Mouse (Mus musculus): Measurements from ENCODE around the gene Bmp7. TPM values are rescaled to one million over a fixed set of nuclear protein-coding genes. Genes with fewer than 3 reads are reported as not detected.

Bmp7 gene
- polyA plus RNA-seq, 1 experiment from 2014 or later = 9.1 TPM

- Histone ChIP-seq H3K9ac (ENCODE audit: low read depth, low read length) (no peak overlapping the region), H3K4me1 (replicated peaks; ENCODE audit: control insufficient read depth, insufficient read depth, low read length) (no peaks in the 10 kb centered on the region), H3K27me3 (replicated peaks; ENCODE audit: control insufficient read depth, insufficient read depth, low read length) (no peaks in the 10 kb centered on the region; the same call in 1 of the 2 replicates), H3K4me3 (ENCODE audit: low read depth, low read length) (no peak overlapping the region), H3K9me3 (ENCODE audit: control insufficient read depth, low read length) (no peaks in the 10 kb centered on the region), H3K36me3 (ENCODE audit: control insufficient read depth, insufficient read depth, low read length) (no peaks in the 10 kb centered on the region), H3K27ac (ENCODE audit: low read depth, low read length) (no peak overlapping the region), H3K4me2 (no peak overlapping the region)
- peak; percentile 77 for DNase-seq (ENCODE audit: low spot score)
- peak; percentile 66 for ATAC-seq (replicated peaks; ENCODE audit: low FRiP score)
- 11% methylated on average over 5 of the region's 5 CpGs for WGBS
Observed at GRCm38 (mm10) chr2:172831762-172832161, 108.4 kb downstream of the Bmp7 start.

DNA sequence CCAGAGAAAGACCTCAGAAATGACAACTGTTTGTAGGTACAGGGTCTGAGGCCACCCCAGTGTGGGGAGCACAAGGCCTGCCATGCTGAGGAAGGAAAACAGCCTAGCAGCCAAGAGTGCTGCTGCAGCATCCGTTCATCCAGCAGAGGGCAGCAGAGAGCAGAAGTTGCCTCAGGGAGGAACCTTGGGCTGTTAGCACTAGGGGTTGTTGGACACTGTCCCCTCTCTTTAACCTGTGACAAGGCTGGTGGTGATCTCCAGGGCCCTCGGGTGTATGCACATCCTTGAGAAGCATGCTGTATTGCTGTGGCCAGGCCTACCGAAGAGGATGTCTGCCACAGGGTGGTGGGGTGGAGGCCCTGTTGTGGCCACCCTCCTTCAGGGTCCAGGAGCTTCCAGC is 109.0 kb downstream of the Bmp7 start:
- H3K9ac ChIP-seq (ENCODE audit: low read depth, low read length) = no peak overlapping the region
- no peaks in the 10 kb centered on the region for H3K36me3 ChIP-seq (ENCODE audit: control insufficient read depth, insufficient read depth, low read length)
- DNase-seq (ENCODE audit: low spot score) (peak; percentile 77), ATAC-seq (replicated peaks; ENCODE audit: low FRiP score) (no peak; the same call in 1 of the 2 replicates)
- WGBS = 21% methylated on average over 3 of the region's 3 CpGs
- H3K27me3 ChIP-seq (replicated peaks; ENCODE audit: control insufficient read depth, insufficient read depth, low read length) = peaks cover 6% of the 10 kb centered on the region; the same call in 1 of the 2 replicates
- no peak overlapping the region for H3K27ac ChIP-seq (ENCODE audit: low read depth, low read length)
- no peaks in the 10 kb centered on the region for H3K9me3 ChIP-seq (ENCODE audit: control insufficient read depth, low read length)
- no peak overlapping the region for H3K4me2 ChIP-seq
- H3K4me3 ChIP-seq (ENCODE audit: low read depth, low read length) = no peak overlapping the region
- no peaks in the 10 kb centered on the region for H3K4me1 ChIP-seq (replicated peaks; ENCODE audit: control insufficient read depth, insufficient read depth, low read length)

DNA sequence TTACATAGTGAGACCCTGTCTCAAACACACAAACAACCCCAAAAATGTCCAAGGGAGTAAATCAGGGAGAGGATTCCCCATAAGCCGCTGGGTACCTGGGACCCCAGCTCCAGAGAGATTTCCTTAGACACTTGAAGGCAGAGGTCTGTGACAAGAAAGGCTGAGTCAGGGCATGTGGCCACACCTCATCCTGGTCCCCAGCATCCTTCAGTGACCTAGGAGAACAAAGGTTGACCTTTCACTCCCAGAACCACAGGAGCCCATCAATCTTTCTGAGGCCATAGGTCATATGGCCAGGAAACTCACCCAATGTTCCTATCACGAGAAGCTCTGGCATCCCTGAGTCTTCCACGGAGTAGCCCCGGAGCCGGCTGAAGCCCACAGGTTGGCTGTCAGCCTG is 111.9 kb downstream of the Bmp7 start:
- Histone ChIP-seq H3K36me3 (ENCODE audit: control insufficient read depth, insufficient read depth, low read length) (no peaks in the 10 kb centered on the region), H3K4me2 (no peak overlapping the region), H3K4me1 (replicated peaks; ENCODE audit: control insufficient read depth, insufficient read depth, low read length) (no peaks in the 10 kb centered on the region), H3K9me3 (ENCODE audit: control insufficient read depth, low read length) (no peaks in the 10 kb centered on the region), H3K27me3 (replicated peaks; ENCODE audit: control insufficient read depth, insufficient read depth, low read length) (peaks cover 31% of the 10 kb centered on the region), H3K9ac (ENCODE audit: low read depth, low read length) (no peak overlapping the region), H3K4me3 (ENCODE audit: low read depth, low read length) (no peak overlapping the region), H3K27ac (ENCODE audit: low read depth, low read length) (no peak overlapping the region)
- 51% methylated on average over 5 of the region's 5 CpGs for WGBS
- DNase-seq (ENCODE audit: low spot score) (no peak), ATAC-seq (replicated peaks; ENCODE audit: low FRiP score) (no peak)

DNA sequence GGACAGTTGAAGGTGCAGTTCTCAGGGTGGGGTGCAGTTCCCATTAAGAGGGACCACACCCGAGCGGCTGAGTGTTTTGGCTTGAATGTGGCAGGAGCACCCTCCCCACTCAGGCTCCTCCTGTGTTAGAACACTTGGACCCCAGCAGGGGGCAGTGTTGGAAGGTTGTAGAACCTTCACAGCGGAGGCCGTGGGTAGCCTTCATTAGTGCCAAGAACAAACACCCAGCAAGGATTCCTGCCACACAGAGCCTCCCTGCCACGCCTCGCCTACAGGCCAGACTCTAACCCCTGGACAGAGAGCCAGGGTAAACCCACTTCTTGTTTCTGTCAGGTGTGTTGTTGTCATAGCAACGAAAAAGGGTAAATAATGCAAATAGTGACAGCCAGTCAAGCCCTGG is 112.6 kb downstream of the Bmp7 start:
- Histone ChIP-seq H3K27me3 (replicated peaks; ENCODE audit: control insufficient read depth, insufficient read depth, low read length) (peaks cover 32% of the 10 kb centered on the region), H3K4me1 (replicated peaks; ENCODE audit: control insufficient read depth, insufficient read depth, low read length) (no peaks in the 10 kb centered on the region), H3K9ac (ENCODE audit: low read depth, low read length) (no peak overlapping the region), H3K27ac (ENCODE audit: low read depth, low read length) (no peak overlapping the region), H3K4me2 (no peak overlapping the region), H3K9me3 (ENCODE audit: control insufficient read depth, low read length) (no peaks in the 10 kb centered on the region), H3K36me3 (ENCODE audit: control insufficient read depth, insufficient read depth, low read length) (no peaks in the 10 kb centered on the region), H3K4me3 (ENCODE audit: low read depth, low read length) (no peak overlapping the region)
- DNase-seq (ENCODE audit: low spot score) = peak; percentile 44
- 58% methylated on average over 7 of the region's 7 CpGs for WGBS
- no peak for ATAC-seq (replicated peaks; ENCODE audit: low FRiP score)

DNA sequence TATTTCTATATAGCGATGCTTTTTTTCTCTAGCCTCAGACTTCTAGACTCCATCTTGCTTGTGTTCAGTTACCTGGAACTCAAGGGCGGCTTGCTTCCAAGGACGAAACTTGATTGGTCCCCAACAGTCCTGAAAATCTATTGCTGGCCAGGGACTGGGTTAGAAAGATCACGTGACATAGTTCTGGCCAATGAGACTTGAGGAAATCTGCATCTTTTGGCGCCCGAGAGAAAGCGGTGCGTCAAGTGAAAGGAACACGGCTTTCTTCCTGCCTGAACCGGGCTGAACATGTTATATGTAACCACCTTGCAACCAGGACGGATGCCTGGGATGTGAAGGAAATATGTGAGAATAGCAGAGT is 114.4 kb downstream of the Bmp7 start:
- 72% methylated on average over 11 of the region's 11 CpGs for WGBS
- Histone ChIP-seq H3K4me3 (ENCODE audit: low read depth, low read length) (no peak overlapping the region), H3K27ac (ENCODE audit: low read depth, low read length) (no peak overlapping the region), H3K36me3 (ENCODE audit: control insufficient read depth, insufficient read depth, low read length) (no peaks in the 10 kb centered on the region), H3K4me2 (no peak overlapping the region), H3K27me3 (replicated peaks; ENCODE audit: control insufficient read depth, insufficient read depth, low read length) (peaks cover 32% of the 10 kb centered on the region), H3K9ac (ENCODE audit: low read depth, low read length) (no peak overlapping the region), H3K4me1 (replicated peaks; ENCODE audit: control insufficient read depth, insufficient read depth, low read length) (no peaks in the 10 kb centered on the region), H3K9me3 (ENCODE audit: control insufficient read depth, low read length) (no peaks in the 10 kb centered on the region)
- ATAC-seq (replicated peaks; ENCODE audit: low FRiP score) = no peak
- no peak for DNase-seq (ENCODE audit: low spot score)

- Histone ChIP-seq H3K9ac (ENCODE audit: low read depth, low read length) (no peak overlapping the region), H3K9me3 (ENCODE audit: control insufficient read depth, low read length) (no peaks in the 10 kb centered on the region), H3K4me1 (replicated peaks; ENCODE audit: control insufficient read depth, insufficient read depth, low read length) (no peaks in the 10 kb centered on the region), H3K27ac (ENCODE audit: low read depth, low read length) (no peak overlapping the region), H3K36me3 (ENCODE audit: control insufficient read depth, insufficient read depth, low read length) (no peaks in the 10 kb centered on the region), H3K4me3 (ENCODE audit: low read depth, low read length) (no peak overlapping the region), H3K4me2 (peak overlapping the region; percentile 51), H3K27me3 (replicated peaks; ENCODE audit: control insufficient read depth, insufficient read depth, low read length) (peaks cover 32% of the 10 kb centered on the region)
- no peak for ATAC-seq (replicated peaks; ENCODE audit: low FRiP score)
- 19% methylated on average over 43 of the region's 43 CpGs for WGBS
- peak; percentile 55 for DNase-seq (ENCODE audit: low spot score)
Observed at GRCm38 (mm10) chr2:172824906-172825784, 115.0 kb downstream of the Bmp7 start.

DNA sequence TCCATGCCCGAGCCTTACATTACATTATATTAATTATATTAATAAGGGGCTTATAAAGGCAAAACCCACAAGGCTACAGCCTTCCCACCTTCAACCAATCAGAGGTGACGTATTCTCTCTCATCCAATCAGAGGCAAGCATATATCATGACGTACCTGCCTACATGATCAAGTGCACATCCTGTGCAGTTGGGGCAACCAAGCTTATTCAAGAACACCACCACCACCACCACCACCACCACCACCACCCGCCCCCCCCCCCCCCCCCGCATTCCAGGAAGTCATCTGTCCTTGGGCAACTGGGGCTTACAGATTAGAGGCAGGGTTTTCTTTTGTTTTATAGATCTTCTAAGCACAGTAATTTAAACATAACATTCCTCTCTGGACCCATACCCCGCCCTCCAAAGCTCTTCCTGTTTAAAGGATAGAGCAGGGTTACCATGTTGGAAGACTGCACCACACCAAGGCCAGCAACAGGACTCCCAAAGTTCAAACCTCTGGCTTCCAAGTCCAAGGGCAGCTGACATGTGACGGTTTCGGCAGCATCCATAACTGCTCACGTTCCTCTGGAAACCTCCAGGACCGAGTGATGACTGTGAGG is 121.4 kb downstream of the Bmp7 start:
- no peaks in the 10 kb centered on the region for H3K36me3 ChIP-seq (ENCODE audit: control insufficient read depth, insufficient read depth, low read length)
- H3K9me3 ChIP-seq (ENCODE audit: control insufficient read depth, low read length) = no peaks in the 10 kb centered on the region
- ATAC-seq (replicated peaks; ENCODE audit: low FRiP score) (no peak), DNase-seq (ENCODE audit: low spot score) (no peak)
- no peak overlapping the region for H3K4me2 ChIP-seq
- no peak overlapping the region for H3K9ac ChIP-seq (ENCODE audit: low read depth, low read length)
- WGBS = 70% methylated on average over 10 of the region's 10 CpGs
- H3K27ac ChIP-seq (ENCODE audit: low read depth, low read length) = no peak overlapping the region
- H3K4me1 ChIP-seq (replicated peaks; ENCODE audit: control insufficient read depth, insufficient read depth, low read length) = no peaks in the 10 kb centered on the region
- H3K4me3 ChIP-seq (ENCODE audit: low read depth, low read length) = no peak overlapping the region
- H3K27me3 ChIP-seq (replicated peaks; ENCODE audit: control insufficient read depth, insufficient read depth, low read length) = peaks cover 5% of the 10 kb centered on the region
